Mouse (Mus musculus) spleen, postnatal 0 days (tissue): Measurements from ENCODE around the gene Gm5788. TPM values are rescaled to one million over a fixed set of nuclear protein-coding genes. Genes with fewer than 3 reads are reported as not detected.

Experiments
- polyA plus RNA-seq: library from polyadenylated mRNA; unstranded; fragments of >200 nt; fragmentation: Nextera tagmentation; extraction: Ambion mirVana; gene quantifications from 2 replicates; pipeline ENCODE4 v1.2.1, GENCODE M21; 2015

The Gm5788 gene
- not detected in 2 replicates for polyA plus RNA-seq

DNA sequence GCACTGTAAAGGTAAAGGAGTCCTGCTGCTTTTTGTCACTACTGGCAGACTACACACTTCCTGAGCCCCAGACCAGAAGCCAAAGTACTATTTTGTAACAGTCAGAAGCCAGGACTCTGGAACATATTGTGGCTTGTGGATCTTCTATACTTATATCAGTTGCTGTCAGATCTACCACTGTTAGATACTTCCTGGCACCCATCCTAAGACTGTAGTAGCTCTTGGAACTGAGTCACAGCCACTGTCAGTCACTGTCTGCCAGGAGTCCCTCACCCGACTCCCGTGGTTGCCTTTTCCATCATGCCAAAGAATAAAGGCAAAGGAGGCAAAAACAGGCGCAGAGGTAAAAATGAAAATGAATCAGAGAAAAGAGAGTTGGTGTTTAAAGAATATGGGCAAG, at the start of gene Gm5788:
Gene Gm5788 (plus strand): TSS at position 301 of the 400 bp plus-strand sequence.

DNA sequence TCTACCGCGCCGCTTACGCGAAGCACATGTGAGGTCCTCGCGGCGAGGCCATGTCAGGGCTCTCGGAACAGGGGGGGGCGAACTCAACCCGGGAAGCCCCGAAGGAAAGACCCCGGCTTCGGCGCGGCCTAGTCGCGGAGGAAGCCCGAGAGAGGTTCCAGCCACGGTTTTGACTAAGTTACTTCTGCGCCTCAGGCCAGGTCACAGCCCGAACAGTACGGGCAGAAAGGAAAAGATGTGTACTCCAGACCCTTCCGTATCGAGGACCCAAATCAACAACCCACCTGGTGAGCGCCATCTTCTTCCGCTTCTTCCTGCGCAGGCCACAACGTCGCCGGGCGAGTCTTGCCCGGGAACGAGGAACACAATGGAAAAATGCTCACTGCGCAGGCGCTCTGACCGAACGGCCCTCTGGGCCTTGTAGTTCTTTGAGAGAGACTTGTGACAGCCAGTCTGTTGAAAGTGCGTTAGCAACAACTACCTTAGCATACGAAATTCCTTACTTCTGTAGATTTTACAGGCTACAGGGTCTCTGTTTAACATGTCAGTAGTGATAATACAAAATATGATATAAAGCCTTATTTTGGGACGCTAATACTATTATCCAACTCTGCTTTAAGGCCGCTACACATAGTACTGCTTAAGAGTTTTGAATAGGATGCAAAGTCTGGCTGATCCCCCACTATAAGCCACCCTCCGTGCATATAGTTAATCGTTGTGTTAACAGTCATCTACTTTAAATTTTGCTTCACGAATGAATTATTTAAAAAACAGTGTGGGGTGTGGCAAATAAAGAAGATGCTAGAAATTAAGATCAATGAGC, 22.3 kb upstream of the Gm5788 start, which contains the start of gene Snw1:
Gene Snw1 (minus strand): TSS at position 311 of the 823 bp plus-strand sequence.

DNA sequence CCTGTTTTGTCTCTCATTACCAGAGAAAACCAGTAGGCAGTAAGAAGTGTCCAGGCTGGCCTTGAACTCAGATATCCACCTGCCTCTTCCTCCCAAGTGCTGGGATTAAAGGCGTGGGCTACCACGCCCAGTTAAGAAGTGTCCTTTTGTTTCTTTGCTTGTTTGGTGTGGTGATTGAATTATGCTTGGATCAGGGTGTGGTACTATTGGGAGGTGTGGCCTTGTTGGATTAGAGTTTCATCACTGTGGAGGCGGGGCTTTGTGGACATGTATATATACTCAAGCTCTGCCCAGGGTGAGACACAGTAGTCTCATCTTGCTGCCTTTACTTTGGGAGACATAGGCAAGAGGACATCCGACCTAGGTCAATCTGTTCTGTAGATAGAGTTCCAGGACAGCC, 19.5 kb downstream of the Gm5788 start, which contains the start of gene Gm8300:
Gene Gm8300 (plus strand): TSS at position 301 of the 400 bp plus-strand sequence.

Other genes starting within 250 kb of the Gm5788 start
- 13.1 and 17.0 TPM in 2 replicates for gene Vipas39, start 228.5 kb upstream of the Gm5788 start, polyA plus RNA-seq
- 126 and 128 TPM in 2 replicates for gene Ahsa1, start 228.2 kb upstream of the Gm5788 start, polyA plus RNA-seq
- gene Ism2, start 195.0 kb upstream of the Gm5788 start, polyA plus RNA-seq = 0.12 TPM in 2 replicates
- 56.9 and 67.7 TPM in 2 replicates for gene Sptlc2, start 106.4 kb upstream of the Gm5788 start, polyA plus RNA-seq
- 175 and 197 TPM in 2 replicates for gene Slirp, start 50.8 kb upstream of the Gm5788 start, polyA plus RNA-seq
- gene Alkbh1, start 50.7 kb upstream of the Gm5788 start, polyA plus RNA-seq = 37.2 and 38.7 TPM in 2 replicates
- gene Snw1, start 22.4 kb upstream of the Gm5788 start, polyA plus RNA-seq = 79.3 and 80.0 TPM in 2 replicates
- not detected in 2 replicates for gene Gm8300, start 19.6 kb downstream of the Gm5788 start, polyA plus RNA-seq
- not detected in 2 replicates for gene Oog1, start 108.0 kb downstream of the Gm5788 start, polyA plus RNA-seq
- not detected in 2 replicates for gene Gm4027, start 124.1 kb downstream of the Gm5788 start, polyA plus RNA-seq
- gene Gm16381, start 149.9 kb downstream of the Gm5788 start, polyA plus RNA-seq = not detected in 2 replicates